Mouse (Mus musculus): ENCODE results near the gene Lrrc3.

DNA sequence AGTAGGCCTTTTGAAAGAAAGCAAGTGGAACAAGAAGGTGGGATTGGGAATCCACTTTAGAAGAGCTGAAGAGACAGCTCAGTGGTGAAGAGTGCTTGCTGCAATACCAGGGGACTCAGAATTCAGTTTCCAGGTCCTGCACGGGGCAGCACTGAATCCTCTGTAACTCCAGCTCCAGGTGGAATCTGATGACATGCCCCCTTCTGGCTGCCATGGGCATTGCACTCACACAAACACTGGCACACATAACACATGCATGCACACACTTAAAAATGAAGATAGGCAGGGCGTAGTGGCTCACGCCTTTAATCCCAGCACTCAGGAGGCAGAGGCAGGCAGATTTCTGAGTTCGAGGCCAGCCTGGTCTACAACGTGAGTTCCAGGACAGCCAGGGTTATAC, 19.8 kb downstream of the Lrrc3 start:
- no peak for TF ChIP-seq POLR2A (IDR thresholded peaks at IDR 0.05; ENCODE audit: insufficient read depth, low read length)
- TF ChIP-seq CTCF (IDR thresholded peaks at IDR 0.05; ENCODE audit: low read depth, low read length): peak; percentile 29
